Mouse (Mus musculus) left cerebral cortex, adult 8-10 months (tissue): ENCODE measurements around the gene Tnfrsf13c. TPM values are rescaled to one million over a fixed set of nuclear protein-coding genes. Genes with fewer than 3 reads are reported as not detected.

Experiments
- DNase-seq, 2 experiments: peaks; one replicate each; pipeline ENCODE4 v3.0.0; 2022; ENCODE audit warnings: low spot score in 2 of 2
- total RNA-seq, 4 experiments: library from RNA; stranded (reverse); gene quantifications; 2 replicates each; pipeline ENCODE4 v1.2.4; 2022

The Tnfrsf13c gene
- total RNA-seq, 4 experiments from 2014 or later: 0.37 to 0.98 (median 0.64) TPM

DNA sequence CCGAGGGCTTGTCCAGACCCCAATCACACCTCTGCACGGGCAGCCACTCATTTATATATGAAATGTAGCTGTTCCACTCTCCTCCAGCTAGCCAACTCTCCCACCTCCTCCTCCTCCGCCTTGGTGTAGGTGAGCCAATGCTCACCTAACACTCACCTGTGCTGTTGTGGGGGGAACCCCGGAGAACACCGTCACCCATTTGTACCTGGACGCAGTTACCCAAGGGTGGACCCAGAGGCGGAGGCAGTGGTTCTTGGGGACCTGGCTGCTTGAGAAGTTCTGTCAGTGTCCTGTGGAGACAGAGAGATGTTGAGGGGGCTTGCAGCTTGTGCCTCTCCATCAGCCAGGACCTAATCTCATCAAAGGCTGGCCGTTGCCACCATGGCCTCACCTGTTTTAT is 15.9 kb downstream of the Tnfrsf13c start:
- DNase-seq: no peak

DNA sequence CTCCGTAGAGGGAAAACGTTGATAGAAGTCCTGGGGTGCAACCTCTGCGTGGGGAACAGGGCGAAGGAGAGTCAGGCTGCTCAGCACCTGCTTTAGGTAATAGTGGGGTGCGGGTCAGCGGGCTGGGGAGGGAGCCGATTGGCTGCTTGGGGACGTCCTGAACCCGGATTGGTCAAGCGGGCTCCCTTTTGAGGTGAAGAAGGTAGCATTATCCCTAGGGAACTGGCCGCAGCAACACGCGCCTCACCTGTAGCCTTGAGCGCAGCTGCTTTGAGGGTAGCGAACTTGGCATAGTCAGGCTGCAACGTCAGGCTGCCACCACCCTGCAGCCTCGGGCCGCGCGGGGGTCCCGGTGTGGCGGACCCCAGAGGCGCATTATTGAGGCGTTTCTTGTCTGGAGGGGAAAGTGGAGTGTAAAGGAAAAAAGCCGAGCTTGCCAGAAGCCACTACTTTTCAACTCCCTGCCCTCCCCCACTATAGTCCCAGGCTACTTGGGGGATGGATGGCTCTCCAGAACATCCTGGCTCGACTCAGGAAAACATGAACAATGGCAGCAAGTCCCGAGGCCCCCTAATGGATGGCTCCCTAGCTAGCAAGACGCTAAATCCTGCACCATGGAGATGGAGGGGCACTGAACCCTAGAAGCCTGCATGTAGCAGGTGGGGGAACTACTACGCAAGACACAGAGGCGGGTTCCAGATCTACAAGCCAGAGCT is 16.5 kb downstream of the Tnfrsf13c start:
- DNase-seq: no peak

DNA sequence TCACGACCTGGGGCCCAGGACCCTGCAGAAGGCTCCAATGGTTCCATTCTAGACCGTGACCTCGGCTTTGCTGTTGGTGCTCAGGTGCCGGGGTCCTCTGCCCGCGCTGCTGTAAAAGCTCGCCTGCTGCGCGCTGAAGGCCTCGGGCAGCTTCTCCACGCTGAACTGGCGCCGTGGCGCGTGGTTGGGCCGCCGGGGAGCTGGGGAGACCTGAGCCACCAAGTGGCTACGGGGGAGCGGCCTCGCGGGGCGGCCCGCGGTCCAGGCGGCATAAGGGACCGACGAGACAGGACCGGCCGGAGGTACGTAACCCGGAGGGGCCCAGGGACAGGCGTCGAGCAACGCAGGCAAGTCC is 17.1 kb downstream of the Tnfrsf13c start:
- DNase-seq: no peak

DNA sequence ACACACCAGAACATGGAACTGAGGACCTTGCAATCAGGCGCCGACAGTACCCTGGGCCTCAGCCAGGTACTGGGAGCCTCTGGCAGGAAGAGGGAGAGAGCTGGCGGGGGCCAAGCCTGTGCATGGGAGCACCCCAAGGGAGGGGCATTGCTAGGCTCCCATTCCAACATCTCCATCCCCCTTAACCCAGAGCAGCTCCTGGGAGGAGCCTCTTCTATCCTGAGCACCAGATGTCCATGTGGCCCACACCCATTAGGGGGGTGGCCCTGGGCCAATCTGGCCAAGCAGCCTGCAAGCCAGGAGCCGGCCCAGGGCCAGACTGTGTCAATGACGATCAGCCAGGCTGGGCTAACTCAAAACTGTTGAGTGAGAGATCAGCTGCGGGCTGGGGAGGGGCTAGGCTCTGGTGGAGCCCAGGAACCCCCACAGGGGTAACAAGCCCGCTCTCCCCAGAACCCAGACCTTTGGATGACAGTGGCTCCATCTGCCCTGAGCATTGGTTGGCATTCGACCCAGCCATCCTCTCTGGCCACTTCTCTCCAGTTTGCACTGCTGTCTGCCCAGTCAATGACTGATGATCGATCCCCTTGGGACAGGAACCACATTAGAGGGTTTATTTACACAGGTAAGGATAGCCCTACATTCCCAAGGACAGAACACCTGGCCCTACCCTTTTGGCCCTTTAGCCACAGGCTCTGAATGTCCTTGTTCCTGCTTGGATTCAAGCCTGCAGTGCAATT is 17.6 kb downstream of the Tnfrsf13c start:
- DNase-seq: peak in 1 of 2 experiments; percentile 65

GRCm38 (mm10) chr15:82204680-82205371 is 19.3 kb downstream of the Tnfrsf13c start:
- no peak for DNase-seq

DNA sequence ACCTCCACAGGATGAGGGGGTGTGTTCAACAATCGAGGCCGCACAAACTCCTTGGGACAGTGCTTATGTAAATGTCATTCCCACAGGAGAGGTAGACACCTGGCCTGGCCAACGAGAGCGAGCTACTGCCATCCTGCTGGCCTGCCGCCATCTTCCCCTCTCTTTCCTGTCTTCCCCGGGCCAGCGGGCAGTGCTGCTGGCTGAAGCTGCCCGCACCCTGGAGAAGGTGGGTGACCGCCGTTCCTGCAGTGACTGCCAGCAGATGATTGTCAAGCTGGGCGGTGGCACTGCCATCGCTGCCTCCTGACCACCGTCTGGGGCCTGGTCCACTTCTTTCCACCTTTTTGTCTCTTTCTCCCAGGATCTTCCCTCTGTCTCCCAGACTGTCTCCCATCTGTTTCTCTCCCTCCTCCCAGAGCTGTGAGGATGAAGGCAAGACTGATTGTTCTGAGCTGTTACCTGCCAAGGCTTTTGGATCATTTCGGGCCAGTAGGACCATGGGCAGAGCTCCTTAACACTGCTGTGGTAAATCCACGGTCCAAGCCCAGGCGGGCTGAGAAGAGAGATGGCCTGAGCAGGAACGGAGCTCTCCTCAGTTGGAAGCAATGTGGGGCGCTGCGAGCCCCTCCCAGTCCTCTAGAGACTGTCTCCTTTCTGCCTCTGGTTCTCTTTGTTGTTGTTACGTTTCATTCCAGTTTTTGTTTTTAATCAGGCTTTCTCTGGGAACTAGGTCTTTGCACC is 20.4 kb downstream of the Tnfrsf13c start:
- no peak for DNase-seq

GRCm38 (mm10) chr15:82203090-82203489 is 21.1 kb downstream of the Tnfrsf13c start:
- DNase-seq: no peak

GRCm38 (mm10) chr15:82202086-82202485 is 22.1 kb downstream of the Tnfrsf13c start:
- no peak for DNase-seq

- no peak for DNase-seq
Observed at GRCm38 (mm10) chr15:82199546-82199945, 24.6 kb downstream of the Tnfrsf13c start.

GRCm38 (mm10) chr15:82198342-82198741 is 25.8 kb downstream of the Tnfrsf13c start:
- no peak for DNase-seq

DNA sequence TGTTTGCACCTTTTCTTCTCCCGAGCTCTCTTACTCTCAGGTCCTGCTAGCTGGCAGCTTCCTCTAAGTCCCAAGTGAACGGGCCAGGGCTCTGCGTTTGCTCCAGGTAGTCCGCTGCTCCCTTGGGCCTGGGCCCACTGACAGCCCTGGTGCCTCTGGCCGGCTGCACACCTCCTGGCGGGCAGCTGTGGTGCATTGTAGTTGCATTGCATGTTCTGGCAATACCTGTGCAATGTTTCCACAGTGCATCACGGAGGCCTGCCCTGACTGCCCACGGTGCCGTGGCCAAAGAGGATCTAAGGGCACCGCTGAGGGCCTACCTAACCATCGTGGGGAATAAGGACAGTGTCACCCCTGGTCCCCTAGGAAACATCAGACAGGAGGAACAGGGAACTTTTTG is 26.2 kb downstream of the Tnfrsf13c start:
- DNase-seq: no peak

DNA sequence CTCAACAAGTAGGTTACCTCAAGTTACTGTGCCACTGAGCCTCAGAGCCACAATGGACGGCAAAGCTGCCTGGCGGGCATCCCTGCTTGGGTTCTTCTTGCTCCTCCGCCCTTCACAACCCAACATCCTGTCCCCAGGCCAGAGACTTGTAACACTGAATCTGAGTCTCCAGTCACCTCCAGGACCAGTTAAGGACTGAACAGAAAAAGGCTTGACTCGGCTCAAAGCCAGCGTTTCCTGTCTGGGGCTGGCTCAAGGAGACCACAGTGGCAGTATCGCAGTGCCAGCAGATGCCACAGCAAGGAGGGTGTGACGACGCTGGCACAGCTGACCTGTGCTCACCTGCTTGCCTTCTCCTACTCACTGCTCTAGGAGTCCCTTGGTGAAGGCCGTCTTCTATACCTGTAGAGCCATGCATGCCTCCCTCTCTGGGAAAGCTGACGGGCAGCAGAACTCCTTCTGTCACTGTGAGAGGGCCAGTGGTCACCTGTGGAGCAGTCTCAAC is 26.9 kb downstream of the Tnfrsf13c start:
- no peak for DNase-seq

DNA sequence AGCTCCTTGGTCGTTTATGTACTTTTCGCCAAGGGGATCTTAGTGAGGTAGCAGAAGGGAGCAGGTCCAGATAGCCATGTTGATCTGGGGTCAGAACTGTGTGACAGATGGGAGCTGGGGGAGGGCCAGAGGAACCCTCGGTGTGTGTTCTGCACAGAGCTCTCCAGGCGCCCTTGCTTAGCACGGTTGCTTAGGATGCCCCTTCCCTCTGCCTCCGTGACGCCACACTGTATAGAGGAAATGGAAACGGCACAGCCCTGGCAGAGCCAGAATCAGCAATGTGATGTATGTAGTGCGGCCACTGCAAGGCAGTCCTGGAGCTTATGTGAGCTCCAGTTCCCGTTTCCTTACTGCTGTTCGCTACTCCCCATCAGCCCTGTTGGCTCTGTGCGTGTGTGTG is 27.9 kb downstream of the Tnfrsf13c start:
- no peak for DNase-seq

DNA sequence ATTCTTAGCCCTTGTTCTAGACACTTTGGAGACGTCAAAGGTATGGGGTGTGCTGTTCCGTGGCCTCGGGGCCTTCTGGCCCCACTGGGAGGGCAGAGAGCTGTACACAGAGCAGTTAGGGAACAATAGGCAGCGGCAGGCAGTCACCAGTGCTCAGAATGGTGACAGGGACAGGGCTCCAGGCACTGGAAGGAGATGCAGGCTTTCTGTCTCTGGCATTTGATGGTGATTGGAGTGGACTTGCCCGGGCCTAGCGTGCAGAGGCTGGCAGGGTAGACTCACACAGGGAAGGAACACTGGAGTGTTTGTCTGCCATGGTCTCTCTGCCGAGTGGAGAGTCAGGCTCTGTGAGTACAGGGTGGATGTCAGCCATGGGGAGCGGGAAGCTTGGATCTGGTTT is 31.6 kb downstream of the Tnfrsf13c start:
- DNase-seq: no peak

- no peak for DNase-seq
Observed at GRCm38 (mm10) chr15:82188481-82189240, 35.5 kb downstream of the Tnfrsf13c start.

DNA sequence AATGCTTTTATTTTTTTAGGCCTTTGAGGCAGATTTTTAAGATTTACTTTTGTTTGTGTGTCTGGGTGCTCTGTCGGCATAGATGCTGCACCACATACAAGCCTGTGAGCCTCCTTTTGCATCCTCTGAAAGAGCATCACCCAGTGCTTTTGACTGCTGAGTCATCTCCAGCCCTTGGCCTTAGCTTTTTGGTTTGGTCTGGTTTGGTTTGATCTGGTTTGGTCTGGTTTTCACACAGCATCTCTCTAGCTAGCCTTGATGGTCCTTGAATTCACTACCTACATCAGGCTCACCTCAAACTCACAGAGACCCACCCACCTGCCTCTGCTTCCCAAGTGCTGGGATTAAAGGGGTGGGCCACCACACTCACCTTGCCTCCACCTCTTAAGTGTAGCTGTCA is 36.2 kb downstream of the Tnfrsf13c start:
- DNase-seq: no peak

GRCm38 (mm10) chr15:82187401-82187800 is 36.8 kb downstream of the Tnfrsf13c start:
- no peak for DNase-seq

DNA sequence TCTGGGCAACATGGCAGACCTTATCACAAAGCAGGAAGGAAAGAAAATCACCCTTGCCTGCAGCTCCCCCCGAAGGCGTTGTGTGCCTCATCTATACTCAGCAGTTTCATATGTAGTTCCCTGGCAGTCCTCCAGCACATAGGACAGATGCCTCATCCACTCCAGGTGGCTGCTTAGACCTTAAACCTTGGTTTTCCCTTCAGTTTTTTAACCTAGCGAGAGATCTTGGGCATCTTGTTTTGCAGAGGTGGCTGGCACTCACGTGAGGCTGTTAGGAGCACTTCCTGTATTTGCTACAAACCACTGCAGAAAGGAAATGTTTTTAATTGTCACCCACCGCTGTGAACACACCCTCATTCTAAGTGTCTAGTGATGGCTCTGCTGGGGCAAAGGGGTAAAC is 37.2 kb downstream of the Tnfrsf13c start:
- no peak for DNase-seq

- no peak for DNase-seq
Observed at GRCm38 (mm10) chr15:82186131-82186530, 38.0 kb downstream of the Tnfrsf13c start.

DNA sequence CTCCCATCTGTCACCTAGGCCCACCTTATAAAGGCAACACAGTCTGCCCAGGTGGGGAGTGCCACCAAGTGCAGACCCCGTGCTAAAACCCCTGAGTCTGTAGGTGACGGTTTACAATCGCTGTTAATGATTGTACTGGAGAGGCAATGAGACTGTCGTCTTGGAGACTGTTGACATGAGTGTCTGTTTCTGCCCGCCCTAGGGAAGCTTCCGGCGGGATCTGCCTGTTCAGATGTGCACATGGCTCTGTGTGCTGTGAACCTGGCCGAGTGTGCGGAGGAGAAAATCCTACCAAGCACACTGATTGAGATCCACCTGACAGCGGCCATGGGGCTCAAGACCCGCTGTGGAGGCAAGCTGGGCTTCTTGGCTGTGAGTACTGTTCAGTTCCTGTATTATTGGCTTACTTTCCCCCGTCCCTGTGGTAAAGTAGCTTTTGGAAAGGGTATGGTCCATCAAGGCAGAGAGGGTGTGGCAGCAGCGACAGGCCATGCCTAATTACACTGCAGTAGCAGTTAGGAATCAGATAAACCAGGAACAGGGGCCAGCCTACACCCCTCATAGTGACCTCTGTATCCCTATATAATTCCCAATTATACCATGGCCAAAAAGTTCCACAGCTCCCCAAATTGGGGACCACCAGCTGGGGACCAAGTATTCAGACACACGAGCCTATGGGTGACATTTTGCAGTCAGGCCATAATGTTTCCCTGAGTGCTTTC is 38.9 kb downstream of the Tnfrsf13c start:
- DNase-seq: no peak
